Mouse (Mus musculus): ENCODE results near the gene Rab22a.
"Not testable (repeated sequence)": the region's sequence is repeated elsewhere in the genome, so short reads cannot be mapped to it uniquely, and the experiment has no call there.

Rab22a gene

DNA sequence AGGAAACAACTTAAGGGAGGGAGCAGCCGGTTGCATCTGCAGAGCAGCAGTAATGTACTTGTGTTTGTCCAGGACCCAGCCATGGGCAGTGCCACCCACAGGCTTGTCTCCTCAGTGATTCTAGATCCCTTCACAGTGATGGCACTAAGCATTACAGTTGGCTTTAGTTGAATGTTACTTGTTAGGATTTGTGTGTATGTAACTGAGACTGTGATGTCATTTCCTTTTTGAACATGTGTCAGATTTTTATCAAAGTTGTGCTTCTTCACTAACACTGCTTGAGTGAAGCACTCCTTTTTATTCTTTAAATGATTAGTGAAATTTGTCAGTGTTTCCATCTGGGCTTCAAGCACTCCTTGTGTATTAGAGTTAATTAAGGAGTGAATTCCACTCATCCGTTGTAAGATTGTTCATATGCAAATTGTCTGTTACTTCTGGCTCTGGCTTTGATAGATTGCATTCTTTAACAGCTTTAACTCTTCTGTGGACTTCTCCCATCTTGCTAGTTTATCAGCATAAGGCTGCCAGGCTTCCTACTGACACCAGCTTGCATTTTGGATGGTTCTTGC, 12.9 kb downstream of the Rab22a start:
- DNase-seq: no peak

DNA sequence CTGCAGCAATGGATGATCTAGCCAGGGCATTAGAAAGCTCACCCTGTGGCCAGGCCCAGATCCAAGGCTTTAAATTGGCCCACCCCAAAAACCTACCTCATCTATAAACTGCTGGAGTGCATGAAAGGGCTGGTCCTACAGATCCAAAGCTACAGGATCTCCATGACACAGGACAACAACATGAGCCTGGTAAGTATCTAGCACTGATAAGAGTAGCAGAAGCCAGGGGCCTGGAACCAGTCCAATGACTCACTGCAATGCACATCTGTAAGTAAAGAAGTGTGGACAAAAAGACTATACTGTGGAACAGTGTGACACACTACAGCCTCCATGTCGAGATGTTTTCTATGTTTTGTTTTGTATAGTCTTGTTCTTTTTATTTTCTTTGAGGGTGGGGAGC, 13.9 kb downstream of the Rab22a start:
- no peak for DNase-seq

DNA sequence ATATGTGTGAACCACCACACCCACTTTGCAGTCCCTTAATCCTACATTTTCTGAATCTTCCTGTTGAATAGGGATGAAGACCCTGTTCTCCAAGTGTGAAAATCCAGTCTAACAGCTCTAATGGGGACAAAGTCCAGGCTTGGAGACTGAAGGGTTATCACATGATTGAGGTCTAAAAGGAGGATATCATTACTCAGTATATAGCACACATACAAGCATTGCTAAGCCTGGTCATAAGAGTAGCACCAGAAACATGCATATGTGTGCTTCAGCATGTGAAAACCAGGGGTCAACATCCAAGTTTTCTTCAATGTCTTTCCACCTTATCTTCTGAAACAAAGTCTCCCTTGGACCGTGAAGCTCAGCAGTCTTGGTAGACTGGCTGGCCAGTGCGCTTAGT, 19.0 kb downstream of the Rab22a start:
- no peak for DNase-seq

DNA sequence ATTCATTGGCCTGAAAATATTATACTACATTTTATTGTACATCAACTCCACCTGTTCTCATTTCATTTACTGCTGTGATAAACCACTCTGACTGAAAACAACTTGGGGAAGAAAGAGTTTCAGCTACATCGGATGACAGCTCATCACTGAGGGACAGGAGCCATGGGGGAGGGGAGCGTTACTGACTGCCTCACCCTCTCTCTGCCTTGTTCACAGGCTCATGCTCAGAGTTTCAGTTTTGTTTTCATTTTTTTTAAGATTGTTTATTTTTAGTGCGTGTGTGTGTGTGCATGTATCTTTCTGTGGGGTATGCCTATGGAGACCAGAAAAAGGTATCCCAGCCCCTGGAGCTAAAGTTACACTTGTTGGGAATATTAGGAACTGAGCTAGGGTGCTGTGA, 19.7 kb downstream of the Rab22a start:
- DNase-seq: no peak

DNA sequence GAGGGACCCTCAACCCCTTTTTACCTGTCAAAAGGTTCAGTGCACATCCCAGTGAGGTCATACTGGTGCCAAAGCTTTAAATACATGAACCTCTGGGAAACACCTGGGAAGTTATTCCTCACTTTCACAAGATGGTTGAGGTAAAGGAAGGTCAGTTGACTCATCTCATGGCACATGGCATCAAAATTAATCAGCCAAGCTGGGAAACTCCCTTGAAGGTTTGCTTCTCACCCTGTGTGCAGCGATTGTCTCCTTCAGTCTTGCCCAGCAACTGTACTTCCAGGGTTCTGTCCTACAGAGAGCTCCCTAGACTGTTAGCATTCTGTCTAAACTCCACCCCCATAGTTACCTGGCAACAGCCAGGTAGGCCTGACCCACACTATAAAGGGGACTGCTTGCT, 20.6 kb downstream of the Rab22a start:
- no peak for DNase-seq

DNA sequence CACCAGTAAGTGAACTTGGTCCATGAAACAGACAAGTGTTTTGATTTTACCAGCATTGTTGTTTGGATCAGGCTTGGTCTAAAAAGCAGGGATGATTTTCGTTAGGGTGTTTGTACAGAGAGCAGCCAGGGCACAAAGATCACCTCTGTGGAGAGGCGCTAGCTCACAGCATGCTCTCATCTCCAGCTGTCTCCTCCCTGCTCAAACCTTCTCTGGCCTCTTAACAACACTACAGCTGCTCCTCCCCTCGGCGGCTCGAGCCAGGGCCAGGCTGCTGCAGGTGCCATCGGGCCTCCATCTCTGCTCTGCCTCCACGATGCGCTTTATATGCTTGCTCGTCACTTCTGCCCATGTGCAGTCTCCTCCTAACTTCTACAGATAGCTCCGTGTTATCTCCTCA, 23.2 kb downstream of the Rab22a start:
- DNase-seq: peak; percentile 19

DNA sequence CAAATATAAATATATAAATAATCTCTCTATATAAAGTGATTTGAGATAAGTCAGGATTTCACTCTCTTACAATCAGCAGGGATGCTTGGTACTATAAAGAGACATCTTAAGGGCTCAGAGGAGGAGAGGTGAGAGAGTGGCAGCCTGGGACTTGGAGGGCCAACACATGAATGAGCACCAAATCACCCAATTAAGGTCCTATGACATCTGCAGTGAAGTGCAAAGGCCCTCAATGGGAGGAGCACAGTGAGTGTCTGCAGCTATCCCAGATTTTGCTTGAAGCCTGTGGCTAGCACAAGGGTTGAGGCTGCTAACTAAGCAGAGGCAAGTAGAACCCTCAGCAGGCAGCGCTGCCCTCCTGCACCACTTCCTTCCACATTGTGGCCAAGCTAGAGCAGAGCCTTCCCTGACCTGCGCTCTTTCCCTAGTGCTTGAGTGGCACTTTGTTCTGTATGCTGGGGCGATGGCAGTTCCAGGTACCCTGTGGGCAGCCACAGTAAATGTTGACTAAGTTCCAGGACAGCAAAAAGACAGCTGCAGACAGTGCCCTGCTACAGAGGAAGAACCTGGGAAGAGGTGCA, 26.3 kb downstream of the Rab22a start:
- no peak for DNase-seq

DNA sequence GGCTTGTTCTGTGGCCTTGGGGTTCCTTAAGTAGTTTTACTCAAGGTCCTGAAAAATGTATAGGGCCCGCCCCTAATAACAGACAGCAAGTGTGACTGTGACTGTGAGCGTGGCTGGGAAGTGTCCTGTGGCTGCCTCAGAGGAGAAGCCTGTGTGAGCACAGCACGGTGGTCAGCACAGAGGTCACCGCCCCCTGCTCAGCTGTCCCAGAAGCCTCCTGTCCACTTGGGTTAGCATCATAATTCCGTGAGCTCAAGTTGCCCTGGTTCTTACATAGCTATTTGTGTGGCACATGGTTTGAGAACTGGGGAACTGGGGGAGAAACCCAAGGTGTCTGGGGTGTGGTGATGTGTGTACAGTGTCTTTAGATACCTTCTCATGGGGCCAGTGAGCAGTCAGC, 27.8 kb downstream of the Rab22a start:
- no peak for DNase-seq

DNA sequence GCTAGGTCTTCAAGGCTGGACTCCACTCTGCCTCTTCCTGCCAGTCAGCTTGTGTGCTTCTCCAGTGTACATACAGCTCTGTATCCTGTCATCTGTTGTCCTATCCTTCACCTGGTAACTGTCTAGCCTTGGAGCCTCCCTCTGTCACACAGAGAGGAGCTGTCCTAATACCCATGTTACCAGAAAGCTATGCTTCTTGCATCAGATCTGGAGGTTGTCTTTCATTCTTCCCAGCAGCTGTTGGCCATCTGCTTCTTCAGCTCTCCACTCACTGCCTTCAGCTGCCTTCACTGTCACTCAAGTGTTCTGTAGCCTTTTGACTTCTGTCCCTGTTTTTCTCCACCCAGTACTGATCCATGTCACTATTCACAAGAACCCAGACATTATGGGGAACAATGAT, 30.3 kb downstream of the Rab22a start:
- no peak for DNase-seq

DNA sequence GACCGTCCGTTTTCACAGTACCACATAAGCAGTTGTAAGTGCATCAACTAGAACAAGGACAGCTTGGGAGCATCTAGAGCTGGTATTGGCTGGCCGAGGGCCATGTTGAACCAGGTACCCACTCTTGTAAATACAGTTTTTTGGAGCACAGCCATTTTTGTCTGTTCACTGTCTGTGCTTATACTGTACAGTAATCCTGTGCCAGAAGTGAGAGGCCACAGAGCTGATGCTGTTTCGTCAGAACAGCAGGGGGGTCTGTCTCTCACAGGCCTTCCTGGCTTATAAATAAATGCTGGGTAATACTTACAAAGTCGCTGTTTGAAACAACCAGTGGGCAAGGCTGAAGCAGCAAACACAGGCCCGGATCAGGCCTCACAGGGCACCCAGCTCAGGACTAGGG, 32.2 kb downstream of the Rab22a start:
- DNase-seq: no peak

DNA sequence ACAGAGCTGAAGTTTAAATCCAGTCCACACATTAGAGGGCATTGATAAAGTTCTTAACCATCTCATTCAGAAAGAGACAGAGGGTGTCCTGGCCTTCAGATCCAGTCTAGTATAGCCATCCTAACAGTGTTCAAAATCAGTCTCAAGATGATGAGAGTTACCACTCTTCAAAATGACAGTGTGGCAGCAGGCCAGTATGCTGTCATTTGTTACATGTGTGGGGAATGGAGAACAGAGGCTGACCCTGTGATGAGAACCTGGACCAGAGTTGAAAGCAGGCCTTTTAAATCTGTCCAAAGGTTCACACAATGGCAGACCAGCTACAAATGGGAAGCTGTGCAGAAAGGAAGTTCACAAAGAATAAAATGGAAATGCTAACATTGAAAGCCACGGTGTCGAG, 33.1 kb downstream of the Rab22a start:
- no peak for DNase-seq

DNA sequence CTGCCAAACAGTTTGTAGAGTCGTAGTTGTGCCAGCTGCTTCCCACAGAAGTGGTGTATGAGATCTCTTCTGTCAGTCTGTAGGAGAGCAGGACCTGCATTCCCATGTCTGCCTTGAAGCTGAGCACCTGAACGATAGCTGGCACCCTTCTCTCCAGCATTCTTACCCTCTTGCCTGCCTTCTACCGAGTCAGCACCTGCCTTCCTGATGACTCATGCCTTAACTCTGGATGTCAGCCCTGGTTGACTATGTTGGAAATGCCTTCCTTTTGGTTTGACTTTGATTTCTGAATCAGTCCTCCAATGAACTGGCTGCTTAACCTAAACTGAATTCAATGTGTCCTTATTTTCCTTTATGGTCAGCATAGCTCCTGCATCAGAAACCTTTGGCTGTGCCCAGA, 39.3 kb downstream of the Rab22a start:
- DNase-seq: no peak

DNA sequence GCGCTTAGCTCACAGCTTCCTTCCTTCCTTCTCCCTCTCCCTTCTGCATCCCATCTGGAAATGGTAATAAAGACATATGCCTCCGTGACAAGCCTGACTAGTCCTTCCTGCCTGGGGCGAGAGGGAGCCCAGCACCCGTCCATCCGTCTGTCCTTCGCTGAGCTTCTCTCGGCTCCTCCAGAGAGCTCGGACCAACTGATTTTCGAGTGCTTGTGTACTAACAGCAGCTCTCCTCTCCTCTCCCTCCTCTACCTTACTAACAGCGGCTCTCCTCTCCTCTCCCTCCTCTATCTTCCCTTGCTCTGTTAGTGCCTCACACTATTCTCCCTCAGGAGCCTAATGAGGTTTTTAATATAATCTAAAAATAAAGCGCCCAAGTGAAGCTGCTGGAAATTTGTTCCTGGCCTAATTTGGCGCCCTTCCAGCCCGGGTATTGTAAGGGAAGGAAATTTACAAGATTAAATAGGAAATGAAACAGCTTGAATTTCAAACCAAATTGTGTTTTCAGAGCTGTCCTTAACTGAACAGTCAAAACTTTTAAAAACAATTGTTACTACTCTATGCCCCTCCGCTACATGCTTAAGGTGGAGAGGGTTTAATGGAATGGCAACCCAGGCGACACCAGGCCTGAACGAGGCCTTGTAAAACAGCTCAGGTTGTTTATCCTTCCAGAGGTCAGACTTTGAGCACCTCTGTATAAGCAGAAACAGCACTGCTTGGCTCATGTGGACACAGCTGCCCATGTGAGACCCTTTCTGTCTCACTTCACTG, 42.7 kb downstream of the Rab22a start:
- no peak for DNase-seq

DNA sequence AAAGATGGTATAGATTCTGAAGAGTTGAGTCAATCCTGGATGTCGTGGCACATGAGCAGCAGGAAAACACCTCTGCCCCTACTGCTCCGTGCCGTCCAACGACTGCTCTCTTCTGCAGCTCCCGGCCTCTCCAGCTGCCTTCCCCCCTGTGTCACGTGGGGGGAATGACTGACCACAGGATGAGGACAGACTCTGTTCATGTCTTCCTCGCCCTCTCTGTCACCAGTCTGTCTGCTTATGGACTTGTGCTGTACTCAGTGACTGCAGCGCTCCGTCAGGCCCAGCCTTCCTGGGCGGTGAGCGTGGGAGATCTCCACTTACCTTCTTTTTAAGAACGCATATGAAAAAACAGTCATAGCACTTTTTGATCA, 43.3 kb downstream of the Rab22a start:
- DNase-seq: no peak

DNA sequence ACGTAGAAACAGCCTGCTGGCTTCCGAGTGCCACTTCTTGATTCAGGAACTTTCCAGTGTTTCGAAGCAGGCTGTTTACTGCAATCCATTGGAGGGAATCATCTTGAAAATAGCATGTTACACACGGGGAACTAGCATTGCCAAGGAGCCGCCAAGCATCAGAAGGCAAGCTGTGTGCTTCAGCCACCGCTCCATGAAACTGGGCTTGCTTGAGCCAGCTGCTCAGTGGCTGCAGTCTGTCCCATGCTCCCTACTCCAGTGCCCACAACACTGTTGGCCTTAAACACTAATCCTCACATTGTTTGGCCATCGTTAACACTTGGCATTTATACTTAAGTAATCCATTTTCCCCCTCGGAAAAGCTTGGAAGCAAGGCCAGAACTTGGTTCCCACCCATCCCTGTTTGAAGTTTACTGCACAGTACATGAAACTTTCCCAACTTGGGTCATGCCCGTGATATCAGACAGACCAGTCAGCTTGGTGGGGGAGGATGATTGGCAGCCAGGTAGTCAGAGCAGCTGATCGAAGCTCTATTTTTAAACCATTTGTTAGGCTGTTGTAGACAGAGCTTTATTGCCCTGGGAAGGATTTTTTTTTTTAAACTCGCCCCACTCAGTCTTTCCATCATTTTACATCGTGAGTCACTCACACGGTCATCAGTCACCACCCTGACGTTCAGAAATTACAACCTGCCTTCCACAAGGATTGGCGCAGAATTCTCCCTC, 46.4 kb downstream of the Rab22a start:
- DNase-seq: no peak

DNA sequence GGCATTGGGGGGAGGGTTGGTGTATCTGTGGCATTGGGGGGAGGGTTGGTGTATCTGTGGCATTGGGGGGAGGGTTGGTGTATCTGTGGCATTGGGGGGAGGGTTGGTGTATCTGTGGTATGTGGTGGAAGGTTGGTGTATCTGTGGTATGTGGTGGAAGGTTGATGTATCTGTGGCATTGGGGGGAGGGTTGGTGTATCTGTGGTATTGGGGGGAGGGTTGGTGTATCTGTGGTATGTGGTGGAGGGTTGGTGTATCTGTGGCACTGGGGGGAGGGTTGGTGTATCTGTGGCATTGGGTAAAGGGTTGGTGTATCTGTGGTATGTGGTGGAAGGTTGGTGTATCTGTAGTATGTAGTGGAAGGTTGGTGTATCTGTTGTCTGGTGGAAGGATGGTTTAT, 48.1 kb downstream of the Rab22a start:
- DNase-seq: not testable (repeated sequence)

DNA sequence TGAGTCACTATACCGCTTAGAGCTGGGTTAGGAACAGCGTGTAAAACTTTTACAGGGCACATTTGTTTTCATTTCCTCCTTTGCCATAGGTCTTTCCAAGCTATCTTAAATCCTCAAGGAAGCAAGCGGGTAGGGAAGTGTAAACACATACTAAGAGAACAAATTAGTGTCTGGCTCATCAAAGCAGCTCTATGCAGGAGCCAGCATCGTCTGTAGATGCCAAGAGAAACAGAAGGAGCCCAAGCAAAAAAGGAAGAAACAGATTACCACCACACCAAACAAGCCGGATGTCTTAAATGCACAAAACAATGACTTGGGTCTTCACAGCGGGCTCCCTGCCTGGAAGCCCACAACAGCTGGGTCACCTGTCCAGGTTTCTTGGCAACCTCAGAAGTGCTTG, 50.6 kb downstream of the Rab22a start:
- DNase-seq: no peak

DNA sequence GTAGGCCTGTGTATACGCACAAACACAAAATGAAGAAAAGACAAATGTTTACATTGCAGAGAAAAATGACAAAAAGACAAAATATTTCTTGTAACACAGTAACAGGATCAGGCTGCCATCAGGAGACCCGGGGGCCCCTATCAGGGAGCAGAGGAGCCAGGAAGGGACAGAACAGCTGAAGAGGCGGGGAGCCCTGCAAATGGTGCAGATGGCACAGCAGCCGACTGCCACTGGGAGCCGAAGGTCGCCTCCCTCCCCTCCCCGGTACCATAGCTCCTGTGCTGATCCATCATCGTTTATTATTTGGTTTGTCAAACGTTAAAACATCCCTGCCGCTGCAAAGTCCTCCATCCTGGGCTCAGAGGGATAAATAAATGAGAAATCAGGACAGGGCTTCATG, 53.1 kb downstream of the Rab22a start:
- no peak for DNase-seq

DNA sequence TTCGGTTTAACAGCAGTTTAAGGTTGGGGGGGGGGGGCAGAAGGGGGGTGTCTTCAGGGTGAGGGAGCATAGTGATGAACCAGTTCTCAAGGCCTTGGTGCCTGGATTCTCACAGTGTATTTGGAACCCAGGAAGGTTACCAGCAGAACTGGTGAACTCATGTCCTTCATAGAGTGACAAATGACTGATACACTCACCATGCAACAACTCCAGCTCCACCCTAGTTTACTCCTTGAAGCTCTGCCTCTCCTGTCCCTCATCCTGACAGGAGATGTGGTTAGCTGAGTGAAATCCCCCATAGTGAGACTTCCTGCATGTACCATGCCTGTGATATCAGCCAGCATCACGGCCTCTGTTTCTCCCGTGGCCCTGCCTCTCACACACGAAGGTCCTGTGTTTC, 53.7 kb downstream of the Rab22a start:
- DNase-seq: no peak

DNA sequence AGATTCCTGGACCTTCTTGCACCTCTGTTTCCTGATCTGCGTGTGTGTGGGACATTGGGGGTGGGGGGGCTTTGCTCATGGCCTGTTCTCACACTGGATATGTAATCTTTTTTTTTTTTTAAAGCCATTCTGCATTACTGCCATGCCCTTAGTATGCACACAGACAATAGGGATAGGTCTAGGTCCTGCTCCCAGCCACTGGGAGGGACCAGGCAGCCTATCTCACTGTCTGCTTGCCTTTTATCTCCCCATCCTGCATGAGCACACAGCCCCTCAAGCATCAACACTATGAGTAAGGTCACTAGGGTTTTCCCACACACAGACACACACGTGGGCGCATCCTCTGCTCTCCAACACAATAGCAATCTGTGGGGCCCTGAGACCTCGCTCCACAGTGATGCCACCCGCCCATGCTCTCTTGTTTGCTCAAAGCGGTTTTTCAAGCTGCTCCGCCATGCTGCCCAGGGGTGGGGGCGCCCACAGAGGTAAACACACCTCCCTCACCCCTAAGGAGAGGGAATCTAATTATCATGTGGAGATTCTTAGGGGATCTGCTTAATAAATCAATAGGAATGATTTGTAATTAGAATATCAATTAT, 55.2 kb downstream of the Rab22a start:
- no peak for DNase-seq

DNA sequence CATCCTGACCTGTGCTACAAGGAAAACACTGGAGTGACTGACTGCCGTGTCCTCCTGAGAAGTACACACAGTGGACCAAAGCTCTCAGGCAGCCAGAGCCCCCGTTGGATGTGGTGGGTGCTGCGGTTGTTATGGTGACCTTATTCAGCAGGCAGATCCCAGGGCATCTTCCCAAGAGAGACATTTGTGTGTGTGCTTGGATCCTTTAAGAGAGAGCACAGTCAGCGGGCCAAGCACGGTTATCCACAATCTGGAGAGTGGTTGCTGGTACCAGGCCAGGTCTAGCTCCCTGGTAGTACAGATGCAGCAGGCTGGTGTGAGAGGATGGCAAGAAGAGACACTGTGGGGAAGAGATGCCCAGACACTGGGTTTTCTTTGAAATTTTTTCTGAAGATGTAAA, 57.4 kb downstream of the Rab22a start:
- DNase-seq: peak; percentile 33

DNA sequence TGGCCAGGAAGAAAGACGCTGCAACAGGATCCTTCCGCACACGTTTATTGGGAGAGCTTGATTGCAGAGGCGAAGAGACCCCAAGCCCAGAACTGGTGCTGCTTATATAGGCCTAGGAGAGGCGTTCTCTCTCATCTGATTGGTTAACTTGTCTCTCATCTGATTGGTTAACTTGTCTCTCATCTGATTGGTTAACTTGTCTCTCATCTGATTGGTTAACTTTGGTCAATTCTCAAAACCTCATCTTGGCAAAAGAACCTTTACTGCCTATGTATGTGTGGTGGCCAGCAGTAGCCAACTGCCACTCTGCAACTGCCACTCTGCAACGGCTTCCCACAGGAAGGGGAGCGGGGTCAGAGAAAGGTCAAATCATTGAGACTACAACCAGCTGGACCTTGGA, 59.6 kb downstream of the Rab22a start, which contains the start of gene 1700010B08Rik:
1700010B08Rik (plus strand) TSS at position 301 of the 400 bp plus-strand sequence.
- DNase-seq: not testable (repeated sequence)

DNA sequence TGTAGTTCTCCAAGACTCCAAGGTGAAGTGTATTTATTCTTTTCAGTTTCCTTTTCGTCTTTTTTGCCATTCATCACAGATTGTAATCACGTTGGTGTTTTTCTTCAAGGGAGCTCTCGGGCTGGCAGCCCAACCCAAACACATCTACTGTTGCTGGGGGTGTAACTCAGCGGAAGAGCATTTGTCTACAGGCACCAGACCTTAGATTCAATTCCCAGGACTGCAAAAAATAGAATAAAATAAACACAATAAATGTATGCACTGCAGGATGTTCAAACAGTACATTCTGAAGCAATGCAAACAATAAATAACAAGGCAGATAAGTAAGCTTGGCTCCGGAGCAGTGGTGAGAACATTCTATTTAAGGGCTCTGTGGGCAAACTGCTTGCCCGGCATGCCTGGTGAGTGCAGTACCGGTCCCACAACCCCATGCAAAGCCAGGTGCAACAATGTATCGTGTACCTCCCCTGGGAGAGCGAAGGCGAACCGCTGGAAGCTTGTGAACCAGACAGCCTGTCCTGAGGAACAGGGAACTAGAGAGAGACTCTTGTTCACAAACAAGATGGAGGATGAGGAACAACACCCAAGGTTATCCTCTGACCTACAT, 62.8 kb downstream of the Rab22a start:
- no peak for DNase-seq
